Mouse (Mus musculus): ENCODE measurements at regions not wholly inside any gene's neighbourhood (a gene's known extent, or its start where the extent isn't known, plus 50 kb on each side); places are given as distances from the start of the nearest gene placed in this dataset.

GRCm38 (mm10) chr7:72362690-72363089 lies 56.3 kb upstream of the Mctp2 start:
- peak; percentile 63 for DNase-seq (ENCODE audit: low spot score)

GRCm38 (mm10) chr7:72391323-72391722 lies 84.9 kb upstream of the Mctp2 start:
- no peak for DNase-seq (ENCODE audit: low spot score)

- no peak for DNase-seq (ENCODE audit: low spot score)
Observed at GRCm38 (mm10) chr7:72400056-72400455, 93.6 kb upstream of the Mctp2 start.

- DNase-seq (ENCODE audit: low spot score): no peak
Observed at GRCm38 (mm10) chr7:72406131-72406530, 99.7 kb upstream of the Mctp2 start.

DNA sequence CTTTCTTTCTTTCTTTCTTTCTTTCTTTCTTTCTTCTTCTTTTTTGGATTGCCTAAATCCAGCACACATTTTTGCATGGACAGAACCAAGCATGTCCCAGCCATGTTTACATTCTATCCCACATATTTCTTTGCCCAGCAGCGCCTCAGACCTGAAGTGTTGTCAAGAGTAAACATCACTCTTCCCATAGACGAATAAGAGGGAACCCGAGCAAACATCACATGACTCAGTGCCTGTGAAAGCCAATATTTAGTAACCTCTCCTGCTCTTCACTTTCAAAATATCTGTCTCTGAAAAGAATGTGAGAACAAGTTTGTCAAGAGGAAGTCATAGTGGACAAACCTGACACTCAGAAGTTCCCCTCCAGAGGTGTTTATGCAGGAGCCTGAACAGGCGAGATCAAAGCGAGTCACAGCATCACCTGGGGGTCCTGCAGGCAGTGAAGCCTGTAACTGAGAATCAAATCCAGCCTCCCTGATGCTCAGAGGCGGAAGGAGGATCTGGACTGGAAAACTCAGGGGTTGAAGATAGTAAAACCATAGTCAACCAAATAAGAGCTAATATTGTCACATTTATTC lies 102.1 kb upstream of the Mctp2 start:
- no peak for DNase-seq (ENCODE audit: low spot score)

GRCm38 (mm10) chr7:72438552-72438951 lies 132.1 kb upstream of the Mctp2 start:
- DNase-seq (ENCODE audit: low spot score): no peak

DNA sequence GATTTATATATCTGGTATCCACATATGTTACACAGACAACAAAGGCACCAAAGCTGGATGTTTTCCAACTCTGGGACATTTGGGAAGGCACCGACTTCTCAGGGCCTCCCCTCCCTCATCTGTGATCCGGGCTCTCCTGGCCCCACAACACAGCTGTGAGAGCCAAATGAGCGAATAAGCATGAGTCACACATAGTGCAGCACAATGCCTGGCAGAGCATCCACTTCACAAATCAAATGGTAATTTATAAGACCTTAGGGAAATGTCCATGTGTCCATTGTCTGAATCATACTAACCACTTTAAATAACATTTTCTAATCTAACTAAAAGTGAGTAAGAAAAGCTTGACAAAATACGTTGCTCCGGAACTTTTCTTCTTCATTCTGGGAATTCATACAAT lies 135.6 kb upstream of the Mctp2 start:
- no peak for DNase-seq (ENCODE audit: low spot score)

DNA sequence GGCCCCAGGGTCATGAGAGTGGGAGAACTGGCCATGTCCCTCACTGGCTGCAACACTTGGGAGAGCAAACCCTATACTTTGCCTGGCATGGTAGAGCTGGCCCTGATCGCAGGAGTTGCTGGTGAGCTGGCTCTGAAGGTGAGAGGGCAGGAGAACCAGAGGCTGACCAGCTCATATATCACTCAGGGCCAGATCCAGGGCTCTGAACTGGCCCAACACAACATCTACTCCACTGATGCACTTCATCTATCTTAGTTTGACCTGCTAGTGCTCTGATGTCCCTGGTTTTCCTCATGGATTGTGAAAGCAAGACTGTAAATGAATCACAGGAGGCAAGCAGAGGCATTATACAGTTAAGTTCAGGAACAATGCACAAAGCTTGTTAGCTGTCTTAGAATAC lies 137.6 kb upstream of the Mctp2 start:
- no peak for DNase-seq (ENCODE audit: low spot score)

GRCm38 (mm10) chr7:72444792-72445191 lies 138.4 kb upstream of the Mctp2 start:
- DNase-seq (ENCODE audit: low spot score): no peak

DNA sequence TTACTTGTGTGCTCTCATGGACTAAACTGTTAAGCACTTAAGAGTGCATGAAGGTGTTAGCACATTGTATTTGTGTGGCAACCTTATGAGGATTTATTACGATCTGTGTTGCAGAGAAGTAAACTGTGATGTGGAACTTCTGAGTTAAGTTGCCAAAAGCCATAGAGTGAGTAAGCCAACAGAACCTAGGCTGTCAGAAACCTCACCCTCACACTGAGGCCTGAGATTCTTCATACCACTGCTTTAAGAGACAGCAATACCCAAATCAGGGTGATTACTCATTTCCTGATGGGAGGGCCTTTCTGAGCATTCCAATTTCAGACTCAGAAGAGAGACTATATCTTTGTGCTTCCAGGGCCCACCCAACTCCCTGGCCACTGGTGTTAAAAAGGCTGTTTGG lies 140.5 kb upstream of the Mctp2 start:
- no peak for DNase-seq (ENCODE audit: low spot score)

DNA sequence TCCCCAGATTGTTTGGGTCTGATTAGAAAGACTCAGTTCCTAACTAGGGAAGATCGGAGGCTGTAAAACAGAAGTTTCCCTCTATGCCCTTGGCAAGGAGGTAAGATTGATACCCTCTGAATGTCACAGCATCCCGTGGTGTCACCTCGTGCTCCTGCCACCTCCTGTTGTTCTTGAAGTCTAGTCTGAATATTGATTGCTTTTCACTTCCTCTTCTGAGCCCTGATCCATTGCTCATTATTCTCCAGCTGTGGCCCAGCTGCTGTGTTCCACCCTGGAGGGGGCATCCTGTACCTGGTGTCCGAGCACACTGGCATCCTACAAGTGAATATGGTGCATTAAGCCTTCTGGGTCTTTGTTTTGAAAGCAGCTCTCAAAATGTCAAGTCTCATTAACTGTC lies 156.6 kb upstream of the Mctp2 start:
- DNase-seq (ENCODE audit: low spot score): no peak

DNA sequence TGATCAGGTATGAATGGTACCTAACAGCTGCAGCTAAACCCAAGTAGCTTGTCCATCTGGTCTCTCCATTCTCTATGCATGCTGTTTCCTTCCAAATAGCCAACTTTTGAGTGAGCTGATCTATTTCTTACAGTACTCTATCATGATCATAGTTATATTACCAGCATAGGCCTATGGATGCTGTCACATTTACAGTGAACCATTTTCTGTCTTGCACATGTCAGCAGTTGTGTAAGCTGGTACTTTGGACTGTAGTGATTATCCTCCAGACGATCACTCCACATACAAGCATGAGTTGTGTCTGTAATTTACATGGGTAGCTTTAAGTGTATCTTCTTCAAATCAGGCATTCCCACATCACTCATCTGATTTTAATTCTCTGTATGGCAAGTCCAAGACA lies 158.2 kb upstream of the Mctp2 start:
- DNase-seq (ENCODE audit: low spot score): no peak

GRCm38 (mm10) chr7:72469691-72470090 lies 163.3 kb upstream of the Mctp2 start:
- no peak for DNase-seq (ENCODE audit: low spot score)

DNA sequence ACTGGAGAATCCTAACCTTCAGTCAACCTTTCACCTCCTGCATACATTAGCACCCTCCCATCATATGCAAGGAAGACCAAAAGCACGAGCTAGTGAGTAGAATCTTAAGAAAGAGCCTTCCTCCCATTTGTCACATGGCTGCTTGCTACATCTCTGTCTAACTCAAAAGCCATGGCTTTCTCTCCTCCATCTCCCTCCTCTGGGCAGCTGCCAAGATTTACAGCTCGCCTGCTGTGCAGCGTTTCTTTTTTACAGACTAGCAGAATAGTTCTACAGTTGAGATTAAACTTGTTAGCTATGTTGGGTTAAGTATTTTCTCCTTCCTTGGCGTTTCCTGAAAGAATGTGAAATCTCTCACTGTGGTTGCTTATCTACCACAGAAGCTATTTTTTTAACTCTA lies 168.3 kb upstream of the Mctp2 start:
- DNase-seq (ENCODE audit: low spot score): no peak

DNA sequence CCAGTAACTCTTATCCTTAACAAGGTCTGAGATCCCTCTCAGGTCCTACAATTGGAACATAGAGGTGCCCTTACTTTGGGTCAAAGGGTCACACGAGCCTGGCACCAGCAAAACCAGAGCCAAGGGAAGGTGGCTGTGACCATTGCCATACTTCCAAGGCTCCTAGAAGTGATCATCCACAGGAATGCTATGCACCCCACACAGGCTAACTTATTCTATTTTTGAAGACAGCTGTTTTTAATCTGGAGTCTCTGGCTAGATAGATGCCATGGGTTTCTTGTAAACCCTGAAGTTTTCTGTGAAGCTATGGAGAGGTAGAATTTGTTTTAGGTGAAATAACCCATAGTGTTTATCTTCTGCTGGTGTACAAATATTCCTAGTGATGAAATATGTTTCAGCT lies 172.5 kb upstream of the Mctp2 start:
- no peak for DNase-seq (ENCODE audit: low spot score)

DNA sequence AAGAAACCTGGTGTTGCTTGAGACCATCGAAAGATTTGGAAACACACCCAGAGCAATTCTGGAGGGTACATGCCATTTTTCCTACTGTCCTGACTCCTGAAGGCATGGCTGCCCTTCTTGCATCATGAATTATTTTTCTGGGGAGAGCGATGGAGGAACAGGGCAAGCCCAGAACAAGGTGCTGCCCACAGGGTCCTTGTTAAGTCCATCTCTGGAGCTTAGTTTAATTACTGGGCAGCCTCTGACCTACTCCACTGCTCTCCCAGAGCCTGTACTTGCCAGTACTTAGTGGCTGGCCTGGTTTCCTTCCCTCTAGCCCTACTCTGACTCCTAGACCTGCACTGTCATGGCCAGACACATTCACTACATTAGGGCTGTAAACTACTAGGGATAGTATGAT lies 174.9 kb upstream of the Mctp2 start:
- DNase-seq (ENCODE audit: low spot score): no peak

DNA sequence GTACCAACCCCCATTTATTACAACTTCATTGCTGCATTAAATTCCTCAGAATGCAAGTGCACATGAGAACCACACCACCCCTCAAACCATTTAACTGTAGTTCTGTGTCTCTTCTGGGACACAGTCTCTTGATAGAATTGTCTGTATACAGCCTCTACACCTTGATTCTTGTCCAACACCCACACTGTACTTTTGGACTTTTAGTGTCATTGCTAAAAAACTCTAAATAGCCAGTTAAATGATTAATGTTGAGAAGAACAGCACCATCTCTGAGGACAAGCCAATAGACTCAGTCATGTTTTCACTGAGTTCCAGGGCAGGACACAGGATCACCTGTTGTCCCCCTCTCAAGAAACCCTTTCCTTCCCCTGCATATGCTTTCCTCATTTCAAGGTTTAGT lies 183.8 kb upstream of the Mctp2 start:
- no peak for DNase-seq (ENCODE audit: low spot score)

GRCm38 (mm10) chr7:72493292-72493691 lies 186.9 kb upstream of the Mctp2 start:
- no peak for DNase-seq (ENCODE audit: low spot score)

- DNase-seq (ENCODE audit: low spot score): no peak
Observed at GRCm38 (mm10) chr7:72496933-72497631, 190.7 kb upstream of the Mctp2 start.

DNA sequence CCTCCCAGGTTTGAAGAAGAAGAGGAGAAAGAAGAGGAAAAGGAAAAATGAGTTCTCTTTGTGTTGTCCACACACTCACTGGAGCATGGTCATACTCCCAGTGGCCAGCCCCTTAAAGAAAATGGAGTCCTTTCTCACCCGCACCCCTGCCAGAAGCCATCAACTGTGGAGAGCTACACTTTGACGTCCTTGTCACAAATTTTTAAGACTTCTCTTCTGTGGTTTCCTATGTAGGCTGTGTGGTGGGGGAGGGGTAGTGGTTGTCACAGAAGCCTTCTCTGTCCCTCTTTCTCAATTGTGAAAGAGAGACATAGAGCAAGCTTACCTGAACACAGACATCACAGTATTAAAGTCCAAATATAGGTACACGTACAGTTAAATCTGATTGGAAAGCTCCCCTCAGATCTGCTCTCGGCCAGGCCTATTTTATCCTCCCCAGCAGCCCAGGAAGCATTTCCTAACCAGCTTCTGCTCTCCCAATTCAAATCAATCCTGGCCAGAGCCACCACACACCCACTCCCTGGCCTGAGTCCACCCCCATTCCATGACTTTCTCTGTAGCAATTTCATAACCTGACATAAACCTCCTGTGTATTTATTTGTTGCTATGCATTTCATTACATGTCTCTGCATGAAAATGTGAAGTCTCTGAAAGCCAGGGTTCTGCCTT lies 192.3 kb upstream of the Mctp2 start:
- no peak for DNase-seq (ENCODE audit: low spot score)

DNA sequence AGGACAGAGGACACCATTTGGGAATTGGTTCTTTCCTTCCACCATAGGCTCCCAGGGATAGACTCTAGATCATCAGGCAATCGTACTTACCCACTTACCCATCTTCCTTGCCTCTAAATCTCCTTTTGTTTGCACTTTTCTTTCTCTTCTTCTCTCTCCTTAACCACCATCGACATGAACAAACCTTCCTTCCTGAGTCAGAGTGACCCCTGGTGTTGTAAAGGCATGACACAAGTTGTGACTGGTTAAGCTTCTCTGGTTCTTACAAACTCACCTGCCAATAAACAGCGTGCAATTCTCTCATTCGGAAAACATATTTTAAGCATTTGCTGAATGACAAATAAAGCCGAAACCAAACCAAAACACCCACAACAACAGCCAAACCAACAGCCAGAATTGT lies 193.4 kb upstream of the Mctp2 start:
- no peak for DNase-seq (ENCODE audit: low spot score)

GRCm38 (mm10) chr7:72500190-72500589 lies 193.8 kb upstream of the Mctp2 start:
- no peak for DNase-seq (ENCODE audit: low spot score)

DNA sequence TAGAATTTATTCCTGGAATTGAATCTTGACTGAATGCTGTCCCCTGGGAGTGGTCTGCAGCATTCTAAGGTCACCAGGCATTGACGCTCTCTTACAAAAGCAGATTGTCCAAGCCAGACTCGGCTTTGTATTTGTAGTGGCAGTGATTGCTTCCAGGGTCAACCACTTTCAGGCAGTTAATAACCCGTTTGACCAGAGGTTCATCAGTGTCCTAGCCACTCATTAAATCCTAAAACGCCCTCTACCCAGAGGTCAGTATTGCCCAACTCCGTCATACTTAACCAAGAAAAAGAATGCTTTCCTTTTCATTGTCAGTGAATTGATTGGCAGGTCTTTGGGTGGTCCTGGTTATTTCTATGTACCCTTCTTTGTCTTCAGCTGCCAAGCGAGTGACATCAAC lies 194.6 kb upstream of the Mctp2 start:
- no peak for DNase-seq (ENCODE audit: low spot score)

DNA sequence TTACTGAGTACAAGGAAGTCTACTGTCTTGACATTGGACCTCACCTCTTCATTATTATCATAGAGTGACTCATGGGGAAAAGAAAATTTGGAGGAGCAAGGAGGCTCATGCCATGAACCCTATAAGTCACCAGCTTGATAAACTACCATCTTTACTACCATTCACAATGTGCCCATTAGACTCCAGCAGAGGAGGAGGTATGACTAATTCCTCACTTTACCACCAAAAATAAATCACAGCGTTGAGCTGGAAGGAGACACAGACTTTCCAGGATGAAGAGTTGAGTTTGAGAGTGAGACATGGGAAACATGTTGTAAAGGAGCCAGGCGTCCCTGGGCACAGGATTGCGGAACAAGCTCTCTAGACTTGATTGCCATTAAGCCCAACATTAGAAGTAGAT lies 195.0 kb upstream of the Mctp2 start:
- no peak for DNase-seq (ENCODE audit: low spot score)
